Mouse (Mus musculus) urinary bladder, adult 2 months (tissue): ENCODE results near the gene Smoc1. TPM values are rescaled to one million over a fixed set of nuclear protein-coding genes. Genes with fewer than 3 reads are reported as not detected.

ENCODE experiments used
- DNase-seq: peaks from one replicate; pipeline ENCODE4 v3.0.0; 2022; ENCODE audit warnings: low spot score
- polyA plus RNA-seq: library from polyadenylated mRNA; depleted of rRNA; stranded (reverse); fragments of >200 nt; gene quantifications from 2 replicates; pipeline ENCODE4 v1.2.3, GENCODE M21; 2012; rRNA removed

The Smoc1 gene
- polyA plus RNA-seq, 1 experiment: 9.5 TPM

GRCm38 (mm10) chr12:81226590-81226989, 200.0 kb downstream of the Smoc1 start:
- no peak for DNase-seq

DNA sequence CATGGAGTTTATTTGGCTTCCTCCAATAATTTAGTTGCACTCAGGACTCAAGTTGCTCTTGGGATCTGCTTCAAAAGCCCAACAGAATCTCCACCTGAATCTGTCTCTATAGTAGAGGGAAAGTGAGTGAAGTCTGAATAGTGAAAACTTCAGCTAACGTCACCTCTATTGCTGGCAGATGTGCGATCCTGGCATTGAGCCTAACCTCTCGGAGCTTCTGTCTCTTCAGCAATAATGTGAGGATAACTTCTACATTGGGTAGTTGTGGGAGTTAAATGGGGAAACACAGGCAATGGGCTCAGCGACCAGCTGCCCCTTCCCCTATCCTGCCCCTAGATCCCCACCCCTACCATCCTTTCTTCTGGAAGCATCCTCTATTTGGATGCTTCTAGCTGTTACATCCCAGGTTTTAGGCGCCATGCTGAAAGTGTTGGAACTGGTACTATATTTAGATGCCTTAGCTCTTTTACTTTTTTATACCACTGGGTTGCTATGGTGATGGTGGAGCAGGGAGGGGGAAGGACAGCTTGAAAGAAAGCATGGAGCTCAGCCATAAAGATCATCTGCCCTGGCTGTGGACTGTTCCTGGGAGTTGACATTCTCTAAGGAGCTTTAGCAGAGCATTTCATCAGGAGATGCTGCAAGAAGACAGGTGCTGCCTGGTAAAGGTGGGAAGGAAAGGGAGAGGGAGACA, 201.3 kb downstream of the Smoc1 start:
- no peak for DNase-seq

- no peak for DNase-seq
Observed at GRCm38 (mm10) chr12:81233746-81234380, 207.3 kb downstream of the Smoc1 start.

GRCm38 (mm10) chr12:81235456-81236330, 209.1 kb downstream of the Smoc1 start:
- no peak for DNase-seq

Other genes with a start within 250 kb of the Smoc1 start
- gene Susd6, start 236.3 kb upstream of the Smoc1 start, polyA plus RNA-seq: 45.8 and 47.4 TPM in 2 replicates
- 768 and 950 TPM in 2 replicates for gene Srsf5, start 81.3 kb upstream of the Smoc1 start, polyA plus RNA-seq
- gene Slc10a1, start 58.1 kb upstream of the Smoc1 start, polyA plus RNA-seq: not detected in 2 replicates